Mouse (Mus musculus): Measurements from ENCODE around the gene Vwa5b1. TPM values are rescaled to one million over a fixed set of nuclear protein-coding genes. Genes with fewer than 3 reads are reported as not detected.

Gene Vwa5b1
- polyA plus RNA-seq, 1 experiment from 2014 or later, result not detected

DNA sequence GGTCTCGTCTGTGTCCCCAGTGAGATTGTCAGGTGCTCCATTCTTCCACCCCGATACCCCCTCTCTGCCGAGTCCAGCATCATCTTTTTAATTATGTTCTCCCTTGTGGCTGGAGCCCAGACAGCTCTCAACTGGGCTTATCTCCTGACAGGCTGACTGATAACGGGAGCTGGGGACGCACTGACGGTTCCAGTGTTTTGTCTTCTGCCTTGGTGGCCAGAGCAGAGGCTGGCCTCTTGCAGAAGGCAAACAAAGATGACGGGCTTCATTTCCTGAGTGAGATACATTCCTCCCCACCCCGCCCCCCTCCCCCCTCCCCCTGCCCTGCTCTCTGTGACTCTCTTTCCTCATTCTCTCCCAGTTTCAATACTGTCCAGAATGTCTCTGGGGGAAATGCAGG lies 21.2 kb downstream of the Vwa5b1 start:
- no peak overlapping the region for H3K27ac ChIP-seq (replicated peaks in 1 of 2; ENCODE audit: control insufficient read depth in 1 of 2, insufficient read depth in 1 of 2, low read depth in 2 of 2, low read length in 2 of 2)
- H3K4me3 ChIP-seq (ENCODE audit: control insufficient read depth in 1 of 2, insufficient read depth in 1 of 2, low read depth in 1 of 2, low read length in 2 of 2), result no peak overlapping the region
- H3K27me3 ChIP-seq (ENCODE audit: control insufficient read depth, insufficient read depth, low read length), result peaks cover 8% of the 10 kb centered on the region; the same call in 1 of the 2 replicates
- H3K4me2 ChIP-seq (ENCODE audit: low read length), result no peak overlapping the region
- 0 out of 2 replicates have a peak, but pooled peaks cover 3% of the 10 kb centered on the region for H3K9me3 ChIP-seq (ENCODE audit: control insufficient read depth, low read length)
- no peaks in the 10 kb centered on the region for H3K36me3 ChIP-seq (ENCODE audit: control insufficient read depth, insufficient read depth, low read length)
- under 1% methylated on average over 8 of the region's 8 CpGs for WGBS
- ATAC-seq (ENCODE audit: insufficient number of reproducible peaks, insufficient read depth, low FRiP score, low read depth), result no peak
- peaks cover 0 to 5% of the 10 kb centered on the region in 2 experiments; a peak in 1 of 4 replicates for H3K4me1 ChIP-seq (ENCODE audit: control insufficient read depth in 2 of 2, insufficient read depth in 2 of 2, low read length in 2 of 2)
- H3K9ac ChIP-seq (ENCODE audit: low read length), result no peak overlapping the region

- no peak for ATAC-seq (ENCODE audit: insufficient number of reproducible peaks, insufficient read depth, low FRiP score, low read depth)
- Histone ChIP-seq H3K27me3 (ENCODE audit: control insufficient read depth, insufficient read depth, low read length) (peaks cover 25% of the 10 kb centered on the region; the same call in 1 of the 2 replicates), H3K4me1 (ENCODE audit: control insufficient read depth in 2 of 2, insufficient read depth in 2 of 2, low read length in 2 of 2) (no peaks in the 10 kb centered on the region), H3K9me3 (ENCODE audit: control insufficient read depth, low read length) (no peaks in the 10 kb centered on the region), H3K36me3 (ENCODE audit: control insufficient read depth, insufficient read depth, low read length) (no peaks in the 10 kb centered on the region), H3K27ac (replicated peaks in 1 of 2; ENCODE audit: control insufficient read depth in 1 of 2, insufficient read depth in 1 of 2, low read depth in 2 of 2, low read length in 2 of 2) (no peak overlapping the region), H3K4me2 (ENCODE audit: low read length) (no peak overlapping the region), H3K9ac (ENCODE audit: low read length) (no peak overlapping the region), H3K4me3 (ENCODE audit: control insufficient read depth in 1 of 2, insufficient read depth in 1 of 2, low read depth in 1 of 2, low read length in 2 of 2) (no peak overlapping the region)
- 69% methylated on average over 9 of the region's 9 CpGs for WGBS
Observed at GRCm38 (mm10) chr4:138601926-138602325, 33.8 kb downstream of the Vwa5b1 start.

- no peak overlapping the region for H3K4me3 ChIP-seq (ENCODE audit: control insufficient read depth in 1 of 2, insufficient read depth in 1 of 2, low read depth in 1 of 2, low read length in 2 of 2)
- 14% methylated on average over 7 of the region's 7 CpGs for WGBS
- H3K27me3 ChIP-seq (ENCODE audit: control insufficient read depth, insufficient read depth, low read length), result peaks cover 7% of the 10 kb centered on the region; the same call in 1 of the 2 replicates
- H3K4me2 ChIP-seq (ENCODE audit: low read length), result no peak overlapping the region
- ATAC-seq (ENCODE audit: insufficient number of reproducible peaks, insufficient read depth, low FRiP score, low read depth), result no peak
- H3K36me3 ChIP-seq (ENCODE audit: control insufficient read depth, insufficient read depth, low read length), result no peaks in the 10 kb centered on the region
- H3K9me3 ChIP-seq (ENCODE audit: control insufficient read depth, low read length), result no peaks in the 10 kb centered on the region
- H3K9ac ChIP-seq (ENCODE audit: low read length), result no peak overlapping the region
- H3K4me1 ChIP-seq (ENCODE audit: control insufficient read depth in 2 of 2, insufficient read depth in 2 of 2, low read length in 2 of 2), result no peaks in the 10 kb centered on the region
- H3K27ac ChIP-seq (replicated peaks in 1 of 2; ENCODE audit: control insufficient read depth in 1 of 2, insufficient read depth in 1 of 2, low read depth in 2 of 2, low read length in 2 of 2), result no peak overlapping the region
Observed at GRCm38 (mm10) chr4:138597904-138598347, 37.8 kb downstream of the Vwa5b1 start.

- Histone ChIP-seq H3K9ac (ENCODE audit: low read length) (no peak overlapping the region), H3K4me1 (ENCODE audit: control insufficient read depth in 2 of 2, insufficient read depth in 2 of 2, low read length in 2 of 2) (no peaks in the 10 kb centered on the region), H3K27me3 (ENCODE audit: control insufficient read depth, insufficient read depth, low read length) (0 out of 2 replicates have a peak, but pooled peaks cover 3% of the 10 kb centered on the region), H3K36me3 (ENCODE audit: control insufficient read depth, insufficient read depth, low read length) (no peaks in the 10 kb centered on the region), H3K9me3 (ENCODE audit: control insufficient read depth, low read length) (no peaks in the 10 kb centered on the region), H3K27ac (replicated peaks in 1 of 2; ENCODE audit: control insufficient read depth in 1 of 2, insufficient read depth in 1 of 2, low read depth in 2 of 2, low read length in 2 of 2) (no peak overlapping the region), H3K4me2 (ENCODE audit: low read length) (no peak overlapping the region), H3K4me3 (ENCODE audit: control insufficient read depth in 1 of 2, insufficient read depth in 1 of 2, low read depth in 1 of 2, low read length in 2 of 2) (no peak overlapping the region)
- no peak for ATAC-seq (ENCODE audit: insufficient number of reproducible peaks, insufficient read depth, low FRiP score, low read depth)
- WGBS, result 77% methylated on average over 12 of the region's 12 CpGs
Observed at GRCm38 (mm10) chr4:138596391-138597130, 39.1 kb downstream of the Vwa5b1 start.

- ATAC-seq (ENCODE audit: insufficient number of reproducible peaks, insufficient read depth, low FRiP score, low read depth), result no peak
- Histone ChIP-seq H3K27me3 (ENCODE audit: control insufficient read depth, insufficient read depth, low read length) (0 out of 2 replicates have a peak, but pooled peaks cover 10% of the 10 kb centered on the region), H3K4me2 (ENCODE audit: low read length) (no peak overlapping the region), H3K27ac (replicated peaks in 1 of 2; ENCODE audit: control insufficient read depth in 1 of 2, insufficient read depth in 1 of 2, low read depth in 2 of 2, low read length in 2 of 2) (no peak overlapping the region), H3K4me1 (ENCODE audit: control insufficient read depth in 2 of 2, insufficient read depth in 2 of 2, low read length in 2 of 2) (no peaks in the 10 kb centered on the region), H3K36me3 (ENCODE audit: control insufficient read depth, insufficient read depth, low read length) (no peaks in the 10 kb centered on the region), H3K4me3 (ENCODE audit: control insufficient read depth in 1 of 2, insufficient read depth in 1 of 2, low read depth in 1 of 2, low read length in 2 of 2) (no peak overlapping the region), H3K9ac (ENCODE audit: low read length) (no peak overlapping the region), H3K9me3 (ENCODE audit: control insufficient read depth, low read length) (no peaks in the 10 kb centered on the region)
Observed at GRCm38 (mm10) chr4:138584946-138585345, 50.7 kb downstream of the Vwa5b1 start.

DNA sequence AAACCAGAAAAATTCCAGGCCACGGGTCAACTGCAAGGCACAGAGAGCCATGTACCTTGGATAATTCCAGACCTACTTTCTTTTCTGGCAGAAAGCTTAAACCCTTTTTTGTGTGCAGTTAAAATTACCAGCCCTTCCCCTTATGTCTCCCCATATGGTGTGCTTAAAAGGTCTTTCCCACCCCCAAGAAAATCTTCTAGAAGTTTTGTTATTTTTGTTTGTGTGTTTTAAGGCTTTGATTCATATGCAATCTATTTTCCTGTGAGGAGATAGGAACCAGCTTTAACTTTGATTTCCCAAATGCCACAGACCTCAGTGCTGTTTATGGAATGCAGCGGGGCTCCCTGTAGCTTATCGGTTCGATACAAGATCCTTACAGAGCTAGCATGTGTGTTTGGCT lies 53.2 kb downstream of the Vwa5b1 start:
- Histone ChIP-seq H3K27ac (replicated peaks in 1 of 2; ENCODE audit: control insufficient read depth in 1 of 2, insufficient read depth in 1 of 2, low read depth in 2 of 2, low read length in 2 of 2) (no peak overlapping the region), H3K9ac (ENCODE audit: low read length) (no peak overlapping the region), H3K36me3 (ENCODE audit: control insufficient read depth, insufficient read depth, low read length) (no peaks in the 10 kb centered on the region), H3K27me3 (ENCODE audit: control insufficient read depth, insufficient read depth, low read length) (peaks cover 17% of the 10 kb centered on the region; the same call in 1 of the 2 replicates), H3K4me2 (ENCODE audit: low read length) (no peak overlapping the region), H3K4me3 (ENCODE audit: control insufficient read depth in 1 of 2, insufficient read depth in 1 of 2, low read depth in 1 of 2, low read length in 2 of 2) (no peak overlapping the region), H3K9me3 (ENCODE audit: control insufficient read depth, low read length) (no peaks in the 10 kb centered on the region), H3K4me1 (ENCODE audit: control insufficient read depth in 2 of 2, insufficient read depth in 2 of 2, low read length in 2 of 2) (no peaks in the 10 kb centered on the region)
- WGBS, result 61% methylated on average over 4 of the region's 4 CpGs
- ATAC-seq (ENCODE audit: insufficient number of reproducible peaks, insufficient read depth, low FRiP score, low read depth), result no peak

DNA sequence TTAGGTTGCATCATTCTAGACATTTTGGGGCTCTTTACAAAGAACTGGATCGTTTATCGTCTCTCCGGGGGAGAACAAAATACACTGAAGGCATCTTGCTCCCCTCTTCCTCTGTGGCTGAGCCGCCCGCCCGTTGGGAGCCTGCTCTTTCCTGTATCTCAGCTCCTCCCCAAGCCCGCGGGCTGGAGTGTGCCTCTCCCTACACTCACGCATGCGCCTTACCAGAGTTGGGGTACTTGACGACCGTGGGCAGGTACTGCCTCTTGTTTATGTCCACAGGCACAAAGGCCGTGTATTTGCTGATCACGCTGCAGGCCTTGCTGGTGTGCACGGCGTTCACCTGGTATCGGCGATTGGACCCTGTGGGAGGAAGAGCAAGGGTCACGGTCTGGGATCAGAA lies 57.3 kb downstream of the Vwa5b1 start:
- 71% methylated on average over 19 of the region's 19 CpGs for WGBS
- no peak overlapping the region for H3K4me2 ChIP-seq (ENCODE audit: low read length)
- no peaks in the 10 kb centered on the region; a peak in 1 of 4 replicates for H3K4me1 ChIP-seq (ENCODE audit: control insufficient read depth in 2 of 2, insufficient read depth in 2 of 2, low read length in 2 of 2)
- H3K9me3 ChIP-seq (ENCODE audit: control insufficient read depth, low read length), result no peaks in the 10 kb centered on the region
- no peak overlapping the region for H3K4me3 ChIP-seq (ENCODE audit: control insufficient read depth in 1 of 2, insufficient read depth in 1 of 2, low read depth in 1 of 2, low read length in 2 of 2)
- no peaks in the 10 kb centered on the region for H3K36me3 ChIP-seq (ENCODE audit: control insufficient read depth, insufficient read depth, low read length)
- no peak overlapping the region for H3K9ac ChIP-seq (ENCODE audit: low read length)
- H3K27me3 ChIP-seq (ENCODE audit: control insufficient read depth, insufficient read depth, low read length), result peaks cover 6% of the 10 kb centered on the region; the same call in 1 of the 2 replicates
- H3K27ac ChIP-seq (replicated peaks in 1 of 2; ENCODE audit: control insufficient read depth in 1 of 2, insufficient read depth in 1 of 2, low read depth in 2 of 2, low read length in 2 of 2), result no peak overlapping the region
- ATAC-seq (ENCODE audit: insufficient number of reproducible peaks, insufficient read depth, low FRiP score, low read depth), result no peak

Measured in heart, embryonic 14.5 days (tissue).